Mouse (Mus musculus): ENCODE results near the gene CT030661.1. TPM values are rescaled to one million over a fixed set of nuclear protein-coding genes. Genes with fewer than 3 reads are reported as not detected.

Gene CT030661.1
- total and polyA plus RNA-seq, 2 experiments from 2014 or later = 4.4 to 7.6 TPM

Other genes with a start within 250 kb of the CT030661.1 start
- gene Zfp947, start 148.6 kb downstream of the CT030661.1 start, total RNA-seq (2014; rRNA removed; ENCODE audit: low replicate concordance) = 0.62 and 2.6 TPM in 2 replicates
- 2.4 and 2.5 TPM in 2 replicates for gene Zfp947, start 148.6 kb downstream of the CT030661.1 start, polyA plus RNA-seq (2015; fragmentation: Nextera tagmentation; extraction: Ambion mirVana)
- 0.15 and 2.6 TPM in 2 replicates for gene Zfp994, start 89.2 kb downstream of the CT030661.1 start, total RNA-seq (2014; rRNA removed; ENCODE audit: low replicate concordance)
- 1.8 and 1.9 TPM in 2 replicates for gene Zfp994, start 89.2 kb downstream of the CT030661.1 start, polyA plus RNA-seq (2015; fragmentation: Nextera tagmentation; extraction: Ambion mirVana)
- 2.0 and 3.0 TPM in 2 replicates for gene Zfp944, start 46.6 kb upstream of the CT030661.1 start, total RNA-seq (2014; rRNA removed; ENCODE audit: low replicate concordance)
- gene Zfp944, start 46.6 kb upstream of the CT030661.1 start, polyA plus RNA-seq (2015; fragmentation: Nextera tagmentation; extraction: Ambion mirVana) = 6.8 and 7.4 TPM in 2 replicates
- gene Zfp758, start 46.6 kb upstream of the CT030661.1 start, total RNA-seq (2014; rRNA removed; ENCODE audit: low replicate concordance) = 2.2 and 2.8 TPM in 2 replicates
- 6.4 and 6.8 TPM in 2 replicates for gene Zfp758, start 46.6 kb upstream of the CT030661.1 start, polyA plus RNA-seq (2015; fragmentation: Nextera tagmentation; extraction: Ambion mirVana)
- 1.0 and 1.2 TPM in 2 replicates for gene Zfp946, start 109.4 kb upstream of the CT030661.1 start, total RNA-seq (2014; rRNA removed; ENCODE audit: low replicate concordance)
- 4.2 and 4.4 TPM in 2 replicates for gene Zfp946, start 109.4 kb upstream of the CT030661.1 start, polyA plus RNA-seq (2015; fragmentation: Nextera tagmentation; extraction: Ambion mirVana)

Data from heart, postnatal 0 days (tissue).